ENCODE assay signal across 18 mouse cellular contexts in the genomic region with DNA sequence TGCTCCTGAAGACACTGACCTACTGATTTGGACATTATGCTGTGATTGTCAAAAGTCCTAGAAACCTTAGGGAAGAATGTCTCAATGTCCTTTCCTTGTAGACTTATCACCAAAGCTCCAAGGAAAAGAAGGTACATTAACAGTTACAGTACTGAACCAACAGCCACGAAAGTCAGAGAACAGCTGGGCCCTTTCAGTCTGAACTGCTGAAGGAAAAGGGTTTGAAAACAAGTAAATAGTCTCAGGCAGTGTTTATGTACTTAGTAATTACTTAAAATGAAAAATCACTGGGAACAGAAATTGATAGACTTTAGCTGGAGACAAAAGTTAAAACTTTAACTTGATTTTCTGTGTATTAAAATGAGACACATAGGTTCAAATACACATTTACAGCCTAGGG. TPM values are rescaled to one million over a fixed set of nuclear protein-coding genes. Genes with fewer than 3 reads are reported as not detected.
"Had no signal": no experiment of that assay in that cellular context is flagged by ENCODE, and none has a peak within 500 bp of the region (broad histone marks: within the 10 kb centered on the region; RNA-seq: fewer than 3 reads in every experiment).

No protein-coding gene starts in this region.

- H3K9me3 ChIP-seq: liver, embryonic 13.5 days; midbrain, embryonic 12.5 days; midbrain, embryonic 15.5 days; neural tube, embryonic 12.5 days; neural tube, embryonic 15.5 days had no signal

- H3K4me2 ChIP-seq: liver, embryonic 13.5 days; midbrain, embryonic 12.5 days; midbrain, embryonic 15.5 days; neural tube, embryonic 12.5 days; neural tube, embryonic 15.5 days had no signal

- DNase-seq: kidney, adult 11 months; kidney, adult 8-10 months; kidney, postnatal 14 days; layer of hippocampus, postnatal 36 days; liver, embryonic 13.5 days; lung, adult 2 months; lung, postnatal 10 days; right cerebral cortex, adult 18-20 months; right cerebral cortex, postnatal 14 days; right cerebral cortex, postnatal 4 days; thymus, postnatal 25 days had no signal

- H3K36me3 ChIP-seq: liver, embryonic 13.5 days; midbrain, embryonic 12.5 days; midbrain, embryonic 15.5 days; neural tube, embryonic 12.5 days; neural tube, embryonic 15.5 days had no signal

- ATAC-seq: midbrain, embryonic 15.5 days had no signal

- H3K4me1 ChIP-seq: liver, embryonic 13.5 days; midbrain, embryonic 12.5 days; midbrain, embryonic 15.5 days; neural tube, embryonic 12.5 days; neural tube, embryonic 15.5 days had no signal

- H3K9ac ChIP-seq: liver, embryonic 13.5 days; midbrain, embryonic 12.5 days; midbrain, embryonic 15.5 days; neural tube, embryonic 12.5 days; neural tube, embryonic 15.5 days had no signal

- H3K4me3 ChIP-seq: left cerebral cortex, adult 2 months; liver, embryonic 13.5 days; midbrain, embryonic 12.5 days; midbrain, embryonic 15.5 days; neural tube, embryonic 12.5 days; neural tube, embryonic 15.5 days had no signal

- H3K27ac ChIP-seq: left cerebral cortex, adult 2 months; liver, embryonic 13.5 days; macrophage; midbrain, embryonic 12.5 days; midbrain, embryonic 15.5 days; neural tube, embryonic 12.5 days; neural tube, embryonic 15.5 days had no signal

- H3K27me3 ChIP-seq: liver, embryonic 13.5 days; midbrain, embryonic 15.5 days; neural tube, embryonic 12.5 days; neural tube, embryonic 15.5 days had no signal

RNA-seq across cellular contexts. Expression of a gene that starts 27.6 kb away (rescaled TPM):
- polyA plus RNA-seq: liver, adult 2 months; macrophage; midbrain, embryonic 12.5 days; midbrain, embryonic 15.5 days had no signal
